Mouse (Mus musculus) large intestine, adult 2 months (tissue): ENCODE data around the gene Eps15. TPM values are rescaled to one million over a fixed set of nuclear protein-coding genes. Genes with fewer than 3 reads are reported as not detected.

Experiments used
- DNase-seq: peaks from one replicate; pipeline ENCODE4 v3.0.0-alpha.2; 2012; ENCODE audit warnings: low read depth, low spot score
- WGBS: fragments of 180-500 bp; shearing (Covaris S2); methylation state at CpG from one replicate; pipeline ENCODE4 v1.1.7; 2018; 5-methylcytosine and 5-hydroxymethylcytosine counted together
- polyA plus RNA-seq: library from polyadenylated mRNA; depleted of rRNA; stranded (reverse); fragments of >200 nt; gene quantifications from 2 replicates; pipeline ENCODE4 v1.2.3, GENCODE M21; 2012; rRNA removed

The Eps15 gene
- polyA plus RNA-seq, 1 experiment: 9.0 TPM

- DNase-seq: no peak
- WGBS: 29% methylated on average over 7 of the region's 7 CpGs
These were observed 141.5 kb downstream of the Eps15 start for GRCm38 (mm10) chr4:109421608-109422007.

GRCm38 (mm10) chr4:109422436-109422835 is 142.4 kb downstream of the Eps15 start:
- DNase-seq: no peak
- WGBS: 75% methylated on average over 6 of the region's 6 CpGs

- no peak for DNase-seq
- WGBS: 66% methylated on average over 2 of the region's 2 CpGs
These were observed 143.4 kb downstream of the Eps15 start for GRCm38 (mm10) chr4:109423438-109423837.

- no peak for DNase-seq
- WGBS: 57% methylated on average over 1 of the region's 1 CpGs
These were observed 147.0 kb downstream of the Eps15 start for GRCm38 (mm10) chr4:109427058-109427457.

GRCm38 (mm10) chr4:109430250-109430649 is 150.2 kb downstream of the Eps15 start:
- 90% methylated on average over 7 of the region's 7 CpGs for WGBS

GRCm38 (mm10) chr4:109430854-109431253 is 150.8 kb downstream of the Eps15 start:
- DNase-seq: peak; percentile 73
- WGBS: 25% methylated on average over 13 of the region's 13 CpGs

More at GRCm38 (mm10) chr4:109430250-109430649, 150.2 kb downstream of the Eps15 start:
- DNase-seq: no peak

GRCm38 (mm10) chr4:109432668-109433375 is 152.8 kb downstream of the Eps15 start:
- 83% methylated on average over 16 of the region's 16 CpGs for WGBS
- DNase-seq: no peak

- 64% methylated on average over 6 of the region's 6 CpGs for WGBS
- DNase-seq: no peak
These were observed 153.6 kb downstream of the Eps15 start for GRCm38 (mm10) chr4:109433641-109434040.

GRCm38 (mm10) chr4:109434256-109434655 is 154.2 kb downstream of the Eps15 start:
- 97% methylated on average over 1 of the region's 1 CpGs for WGBS
- no peak for DNase-seq

Other genes starting within 250 kb of the Eps15 start
- gene Osbpl9, start 78.0 kb upstream of the Eps15 start, polyA plus RNA-seq: 40.6 and 54.2 TPM in 2 replicates
- gene Calr4, start 45.8 kb upstream of the Eps15 start, polyA plus RNA-seq: 0.08 TPM in 1 of 2 replicates, not detected in the other
- gene Ttc39a, start 126.4 kb downstream of the Eps15 start, polyA plus RNA-seq: 24.0 and 28.3 TPM in 2 replicates
- gene Rnf11, start 204.5 kb downstream of the Eps15 start, polyA plus RNA-seq: 12.3 and 12.8 TPM in 2 replicates